Mouse (Mus musculus) left cerebral cortex, adult 8-10 months (tissue): ENCODE results near the gene Vwa7. TPM values are rescaled to one million over a fixed set of nuclear protein-coding genes. Genes with fewer than 3 reads are reported as not detected.

Experiments
- DNase-seq, 2 experiments: peaks; one replicate each; pipeline ENCODE4 v3.0.0; 2022; ENCODE audit warnings: low spot score in 2 of 2
- total RNA-seq, 4 experiments: library from RNA; stranded (reverse); gene quantifications; 2 replicates each; pipeline ENCODE4 v1.2.4; 2022

Gene Vwa7
- total RNA-seq, 4 experiments from 2014 or later: 0.95 to 1.5 (median 1.3) TPM

GRCm38 (mm10) chr17:35061299-35061698 lies 44.9 kb downstream of the Vwa7 start:
- no peak for DNase-seq

- no peak for DNase-seq
These were observed 47.1 kb downstream of the Vwa7 start for GRCm38 (mm10) chr17:35063466-35063865.

- DNase-seq: no peak
These were observed 48.0 kb downstream of the Vwa7 start for GRCm38 (mm10) chr17:35064378-35064877.

GRCm38 (mm10) chr17:35064951-35065947 lies 48.9 kb downstream of the Vwa7 start, which contains the start of gene Ly6g6c:
Ly6g6c (plus strand) TSS chr17:35065388.
- DNase-seq: no peak

GRCm38 (mm10) chr17:35066084-35066483 lies 49.7 kb downstream of the Vwa7 start, which contains the start of gene Mpig6b:
Mpig6b (minus strand) TSS chr17:35066184.
- DNase-seq: no peak

- DNase-seq: no peak
These were observed 52.0 kb downstream of the Vwa7 start for GRCm38 (mm10) chr17:35068213-35068914.

GRCm38 (mm10) chr17:35070556-35071229 lies 54.3 kb downstream of the Vwa7 start:
- DNase-seq: no peak

GRCm38 (mm10) chr17:35071454-35071853 lies 55.1 kb downstream of the Vwa7 start:
- no peak for DNase-seq

GRCm38 (mm10) chr17:35074097-35074496 lies 57.7 kb downstream of the Vwa7 start:
- no peak for DNase-seq

Other genes starting within 250 kb of the Vwa7 start
- 1 to 10 TPM in 2 of 4 experiments, not detected in 2; 3.1 to 3.7 TPM for gene Cyp21a1, start 212.0 kb upstream of the Vwa7 start, total RNA-seq
- 10 to 100 TPM; 45.3 to 49.5 (median 47.7) TPM for gene Stk19, start 179.6 kb upstream of the Vwa7 start, total RNA-seq
- 10 to 100 TPM; 31.8 to 37.2 (median 34.0) TPM for gene Dxo, start 179.6 kb upstream of the Vwa7 start, total RNA-seq
- gene Skiv2l, start 166.4 kb upstream of the Vwa7 start, total RNA-seq: 10 to 100 TPM; 61.1 to 73.1 (median 67.3) TPM
- gene Nelfe, start 166.2 kb upstream of the Vwa7 start, total RNA-seq: 10 to 100 TPM; 34.8 to 38.3 (median 37.2) TPM
- gene Cfb, start 154.1 kb upstream of the Vwa7 start, total RNA-seq: under 1 TPM in 1 of 4 experiments, not detected in 3; 0.43 TPM
- gene Zbtb12, start 137.1 kb upstream of the Vwa7 start, total RNA-seq: 1 to 10 TPM; 8.3 to 9.1 (median 9.0) TPM
- not detected for gene Gm20547, start 134.5 kb upstream of the Vwa7 start, total RNA-seq
- 1 to 10 TPM; 1.6 to 5.9 (median 4.0) TPM for gene C2, start 118.3 kb upstream of the Vwa7 start, total RNA-seq
- 100 to 1,000 TPM; 182 to 191 (median 185) TPM for gene Ehmt2, start 118.1 kb upstream of the Vwa7 start, total RNA-seq
- under 1 TPM; 0.33 to 0.66 (median 0.51) TPM for gene Slc44a4, start 102.1 kb upstream of the Vwa7 start, total RNA-seq
- 10 to 100 TPM; 40.1 to 44.4 (median 42.7) TPM for gene Neu1, start 85.3 kb upstream of the Vwa7 start, total RNA-seq
- gene Hspa1b, start 57.3 kb upstream of the Vwa7 start, total RNA-seq: 10 to 100 TPM in 2 of 4 experiments, 1 to 10 TPM in 2; 6.9 to 13.1 (median 10.4) TPM
- gene Gm20481, start 46.7 kb upstream of the Vwa7 start, total RNA-seq: not detected
- 10 to 100 TPM; 11.9 to 17.5 (median 13.7) TPM for gene Hspa1a, start 44.4 kb upstream of the Vwa7 start, total RNA-seq
- gene Hspa1l, start 43.9 kb upstream of the Vwa7 start, total RNA-seq: under 1 TPM; 0.24 to 0.72 (median 0.58) TPM
- gene Lsm2, start 34.7 kb upstream of the Vwa7 start, total RNA-seq: 10 to 100 TPM; 14.1 to 22.5 (median 17.3) TPM
- 10 to 100 TPM; 43.5 to 53.0 (median 48.2) TPM for gene Vars, start 15.6 kb upstream of the Vwa7 start, total RNA-seq
- under 1 TPM in 2 of 4 experiments, not detected in 2; 0.59 to 0.67 TPM for gene Sapcd1, start 11.4 kb downstream of the Vwa7 start, total RNA-seq
- gene Msh5, start 30.2 kb downstream of the Vwa7 start, total RNA-seq: 1 to 10 TPM in 1 of 4 experiments, under 1 TPM in 2, not detected in 1; 0.34 to 1.2 (median 0.78) TPM
- gene Clic1, start 33.4 kb downstream of the Vwa7 start, total RNA-seq: 10 to 100 TPM; 10.2 to 18.3 (median 11.8) TPM
- 10 to 100 TPM; 13.1 to 20.2 (median 14.8) TPM for gene Ddah2, start 42.5 kb downstream of the Vwa7 start, total RNA-seq
- gene Ly6g6c, start 48.8 kb downstream of the Vwa7 start, total RNA-seq: not detected
- under 1 TPM in 1 of 4 experiments, not detected in 3; 0.15 TPM for gene Mpig6b, start 49.6 kb downstream of the Vwa7 start, total RNA-seq
- 1 to 10 TPM; 3.7 to 4.9 (median 4.0) TPM for gene Ly6g6e, start 60.3 kb downstream of the Vwa7 start, total RNA-seq
- 1 to 10 TPM in 3 of 4 experiments, under 1 TPM in 1; 0.70 to 1.8 (median 1.3) TPM for gene Ly6g6d, start 61.5 kb downstream of the Vwa7 start, total RNA-seq
- under 1 TPM in 2 of 4 experiments, not detected in 2; 0.50 to 0.54 TPM for gene Ly6g6f, start 69.0 kb downstream of the Vwa7 start, total RNA-seq
- 100 to 1,000 TPM; 117 to 125 (median 121) TPM for gene Abhd16a, start 72.7 kb downstream of the Vwa7 start, total RNA-seq
- gene Ly6g5c, start 91.7 kb downstream of the Vwa7 start, total RNA-seq: not detected
- gene Ly6g5b, start 98.8 kb downstream of the Vwa7 start, total RNA-seq: under 1 TPM; 0.32 to 1.00 (median 0.46) TPM
- gene Gpank1, start 104.9 kb downstream of the Vwa7 start, total RNA-seq: 10 to 100 TPM; 19.7 to 24.5 (median 22.8) TPM
- 100 to 1,000 TPM; 188 to 228 (median 194) TPM for gene Csnk2b, start 105.5 kb downstream of the Vwa7 start, total RNA-seq
- 10 to 100 TPM; 25.6 to 34.3 (median 30.1) TPM for gene D17H6S53E, start 109.8 kb downstream of the Vwa7 start, total RNA-seq
- gene Apom, start 115.5 kb downstream of the Vwa7 start, total RNA-seq: not detected
- 100 to 1,000 TPM; 263 to 306 (median 290) TPM for gene Bag6, start 118.6 kb downstream of the Vwa7 start, total RNA-seq
- gene Prrc2a, start 148.3 kb downstream of the Vwa7 start, total RNA-seq: 100 to 1,000 TPM; 272 to 295 (median 280) TPM
- 10 to 100 TPM; 11.2 to 30.3 (median 17.4) TPM for gene Aif1, start 159.5 kb downstream of the Vwa7 start, total RNA-seq
- 10 to 100 TPM in 1 of 4 experiments, 1 to 10 TPM in 3; 6.5 to 10.1 (median 7.9) TPM for gene Lst1, start 171.9 kb downstream of the Vwa7 start, total RNA-seq
- gene Ltb, start 177.9 kb downstream of the Vwa7 start, total RNA-seq: 1 to 10 TPM in 3 of 4 experiments, not detected in 1; 1.0 to 1.6 (median 1.2) TPM
- under 1 TPM in 1 of 4 experiments, not detected in 3; 0.39 TPM for gene Tnf, start 185.4 kb downstream of the Vwa7 start, total RNA-seq
- gene Lta, start 188.8 kb downstream of the Vwa7 start, total RNA-seq: 1 to 10 TPM in 1 of 4 experiments, under 1 TPM in 3; 0.28 to 1.2 (median 0.58) TPM
- gene Gm16181, start 204.3 kb downstream of the Vwa7 start, total RNA-seq: not detected
- gene Atp6v1g2, start 217.1 kb downstream of the Vwa7 start, total RNA-seq: 100 to 1,000 TPM; 552 to 589 (median 575) TPM
- 10 to 100 TPM; 14.1 to 18.8 (median 17.1) TPM for gene Nfkbil1, start 219.2 kb downstream of the Vwa7 start, total RNA-seq
- 100 to 1,000 TPM; 175 to 212 (median 200) TPM for gene Ddx39b, start 225.2 kb downstream of the Vwa7 start, total RNA-seq
- 10 to 100 TPM; 29.5 to 72.8 (median 47.5) TPM for gene H2-D1, start 246.2 kb downstream of the Vwa7 start, total RNA-seq